In the genomic region with DNA sequence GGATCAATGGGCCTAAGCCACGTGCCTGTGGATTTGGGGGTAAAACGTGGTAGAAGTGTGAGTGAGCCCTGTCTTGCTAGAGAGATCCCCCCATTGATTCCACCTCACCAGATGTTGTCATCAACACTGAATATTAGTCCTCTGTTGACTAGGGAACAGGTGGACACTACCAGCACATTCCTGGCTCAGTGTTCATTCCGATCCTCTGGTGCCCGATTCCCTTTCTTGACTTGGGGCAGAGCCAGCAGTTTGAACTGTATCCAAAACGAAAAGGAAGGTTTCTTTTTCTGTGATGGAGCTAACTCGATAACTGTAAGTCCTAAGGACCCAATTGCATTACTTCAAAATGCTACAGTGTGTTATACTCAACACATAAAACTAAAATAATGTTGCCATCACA, we compare ENCODE assay signal across 23 mouse cellular contexts.
A peak's percentile ranks its signal among the peaks of the same experiment; 100 is the strongest.
DNase-seq lines count a peak whose midpoint lies in the region; ATAC-seq lines count a peak whose summit lies in the region.
"Had no signal": no experiment of that assay in that cellular context is flagged by ENCODE, and none has a peak within 500 bp of the region (broad histone marks: within the 10 kb centered on the region; RNA-seq: fewer than 3 reads in every experiment).

No protein-coding gene starts in this region.

- ATAC-seq in frontal cortex, adult (ENCODE audit: low TSS enrichment), result 0 out of 2 replicates have a peak, but pooled peaks have one; percentile 7
- ATAC-seq: forebrain, embryonic 13.5 days; hindbrain, postnatal 0 days; intestine, embryonic 15.5 days; midbrain, embryonic 16.5 days; Patski had no signal

- DNase-seq in frontal cortex, postnatal 10 days (ENCODE audit: low spot score in 2 of 2), result no peak
- peak; percentile 70 for DNase-seq in cerebellum, adult 11-12 months
- DNase-seq in cerebellum, adult 9-10 months, result peak; percentile 82
- DNase-seq in cerebellum, postnatal 36 days, result peak; percentile 55 to 66
- DNase-seq in T-cell, adult 2 months (ENCODE audit: low spot score), result no peak
- DNase-seq in gastrocnemius, adult 8-10 months (ENCODE audit: low spot score in 2 of 2), result no peak
- DNase-seq: adrenal gland, postnatal 36 days; gastrocnemius, adult 2 months; heart, postnatal 36 days; kidney, adult 2 months; kidney, postnatal 36 days; layer of hippocampus, postnatal 36 days; liver; lung, embryonic 14.5 days; lung, postnatal 14 days; right cerebral cortex, postnatal 25 days; thymus, postnatal 14 days had no signal

Comparison
In these comparisons a context has a peak if more than half of its experiments do, and no peak if none do; other contexts are left out.
1. DNase-seq: peak in cerebellum, adult 11-12 months (single experiment), cerebellum, adult 9-10 months (single experiment) and cerebellum, postnatal 36 days (2 of 2); none in frontal cortex, postnatal 10 days (0 of 2), T-cell, adult 2 months (single experiment) and gastrocnemius, adult 8-10 months (0 of 2).